Mouse (Mus musculus): Measurements from ENCODE around the gene Marveld1. TPM values are rescaled to one million over a fixed set of nuclear protein-coding genes. Genes with fewer than 3 reads are reported as not detected.

The Marveld1 gene
- total RNA-seq, 2 experiments from 2014 or later: 3.8 to 5.3 TPM

GRCm38 (mm10) chr19:42167489-42167888 is 20.3 kb downstream of the Marveld1 start:
- no peak for ATAC-seq (replicated peaks; ENCODE audit: low FRiP score, poor library complexity, severe bottlenecking)

DNA sequence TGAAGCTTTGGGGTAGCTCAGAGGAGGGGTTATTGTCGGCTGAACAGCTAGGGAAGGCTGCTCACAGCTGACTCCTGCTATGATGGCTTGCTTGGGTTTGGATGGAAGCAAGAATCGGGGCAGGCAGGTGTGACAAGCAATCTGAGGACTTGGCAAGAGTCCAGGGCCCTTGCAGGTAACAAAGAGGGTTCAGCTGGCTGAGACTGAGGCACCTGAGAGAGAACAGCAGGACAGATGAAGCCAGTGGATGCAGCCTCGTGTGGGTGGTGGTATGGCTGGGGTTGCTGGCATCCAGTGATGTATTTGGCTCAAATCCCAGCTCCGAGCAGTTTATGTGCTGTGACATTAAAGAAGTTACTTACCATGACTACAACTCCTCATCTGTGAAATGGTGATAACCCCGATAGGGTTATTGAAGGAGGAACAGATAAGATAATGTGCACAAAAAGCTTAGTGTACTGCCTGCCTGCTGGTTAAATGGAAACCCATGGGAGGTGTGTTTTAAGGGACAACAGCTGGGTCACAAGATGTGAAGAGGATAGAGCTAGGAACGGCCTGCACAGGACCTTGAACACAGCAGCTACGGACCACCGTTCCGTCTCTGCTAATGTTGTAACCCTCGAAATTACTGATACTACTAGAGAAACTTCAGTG is 22.2 kb downstream of the Marveld1 start:
- ATAC-seq (replicated peaks; ENCODE audit: low FRiP score, poor library complexity, severe bottlenecking): no peak

DNA sequence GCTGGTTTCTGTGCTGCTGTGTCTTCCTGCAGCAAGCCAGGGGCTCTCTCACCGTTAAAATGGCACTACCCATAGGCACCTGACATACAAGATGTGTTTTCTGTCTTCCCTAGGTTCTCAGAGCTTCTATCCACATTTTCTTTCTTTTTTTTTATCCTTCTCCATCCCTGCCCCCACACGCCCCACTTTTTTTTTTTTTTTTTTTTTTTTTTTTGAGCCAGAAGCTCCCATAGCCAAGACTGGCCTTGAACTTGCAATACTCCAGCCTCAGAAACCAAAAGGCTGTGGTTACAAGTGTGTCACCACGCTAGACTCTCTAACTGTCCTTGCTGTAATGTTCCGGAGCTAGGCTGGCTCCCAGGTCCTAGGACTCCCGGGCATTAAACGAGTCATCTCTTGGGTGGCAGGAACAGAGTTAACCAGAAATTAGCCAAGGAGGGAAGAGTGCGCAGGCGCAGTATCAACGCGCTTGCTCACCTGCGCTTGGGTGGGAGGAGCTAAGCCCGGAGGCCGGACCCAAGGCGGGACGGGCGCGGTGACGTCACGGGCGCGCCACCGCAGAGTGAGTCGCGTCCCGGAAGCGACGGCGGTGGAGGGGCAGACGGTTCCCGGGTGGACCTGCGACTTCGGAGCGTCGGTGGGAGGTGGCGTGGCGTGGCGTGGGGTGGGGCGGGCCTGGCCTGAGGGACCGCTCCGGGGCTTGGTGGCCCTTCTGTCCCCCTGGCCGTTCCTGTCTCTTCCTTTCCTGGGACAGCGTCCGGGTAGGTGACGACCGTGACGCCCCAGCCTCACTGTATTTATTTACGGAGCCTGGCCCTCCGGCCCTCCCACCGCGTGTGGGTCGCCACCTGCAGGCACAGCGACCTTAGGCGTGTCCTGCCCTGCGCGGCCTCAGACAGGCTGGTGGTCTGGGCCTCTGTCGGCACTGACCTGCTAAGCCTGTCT is 23.1 kb downstream of the Marveld1 start:
- peak; percentile 91 for ATAC-seq (replicated peaks; ENCODE audit: low FRiP score, poor library complexity, severe bottlenecking)

DNA sequence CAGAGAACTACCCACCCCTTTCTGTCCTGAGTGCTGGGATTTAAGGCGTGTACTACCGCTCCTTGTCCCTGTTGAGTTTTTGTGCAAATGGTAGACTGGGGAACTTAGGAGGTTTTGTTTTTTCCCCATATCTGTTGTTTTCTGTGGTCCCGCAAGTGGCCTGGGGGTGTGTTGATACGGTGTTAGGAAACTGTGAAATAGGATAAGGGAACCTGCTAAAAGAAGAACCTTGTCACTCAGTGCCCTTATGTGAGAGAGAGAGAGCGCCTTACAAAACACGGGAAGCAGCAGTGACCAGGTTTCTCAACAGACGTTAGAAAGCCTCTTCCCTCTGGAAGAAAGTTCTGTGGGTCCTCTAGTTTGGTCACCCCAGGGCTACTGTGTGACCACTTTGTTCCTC is 29.6 kb downstream of the Marveld1 start:
- ATAC-seq (replicated peaks; ENCODE audit: low FRiP score, poor library complexity, severe bottlenecking): no peak

- no peak for ATAC-seq (replicated peaks; ENCODE audit: low FRiP score, poor library complexity, severe bottlenecking)
These were observed 30.3 kb downstream of the Marveld1 start for GRCm38 (mm10) chr19:42177461-42177860.

DNA sequence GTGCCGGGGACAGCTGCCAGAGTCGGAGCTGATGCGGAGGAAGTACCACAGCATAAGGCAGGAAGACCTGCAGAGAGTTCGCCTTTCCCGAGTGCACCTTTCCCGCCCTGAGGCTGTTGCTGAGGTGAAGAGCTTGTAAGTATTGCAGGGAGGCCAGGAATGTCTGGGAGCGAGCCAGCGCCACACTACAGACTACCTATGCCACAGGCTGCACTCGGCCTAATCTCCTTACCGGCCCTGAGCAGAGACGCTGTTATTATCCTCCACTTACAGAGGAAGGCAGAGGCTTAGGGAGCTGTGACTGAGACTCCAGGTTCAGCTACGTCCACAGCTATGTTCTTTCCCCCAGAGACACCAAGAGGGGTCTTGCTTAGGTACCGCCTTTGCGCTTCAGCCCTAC is 32.2 kb downstream of the Marveld1 start:
- ATAC-seq (replicated peaks; ENCODE audit: low FRiP score, poor library complexity, severe bottlenecking): no peak

DNA sequence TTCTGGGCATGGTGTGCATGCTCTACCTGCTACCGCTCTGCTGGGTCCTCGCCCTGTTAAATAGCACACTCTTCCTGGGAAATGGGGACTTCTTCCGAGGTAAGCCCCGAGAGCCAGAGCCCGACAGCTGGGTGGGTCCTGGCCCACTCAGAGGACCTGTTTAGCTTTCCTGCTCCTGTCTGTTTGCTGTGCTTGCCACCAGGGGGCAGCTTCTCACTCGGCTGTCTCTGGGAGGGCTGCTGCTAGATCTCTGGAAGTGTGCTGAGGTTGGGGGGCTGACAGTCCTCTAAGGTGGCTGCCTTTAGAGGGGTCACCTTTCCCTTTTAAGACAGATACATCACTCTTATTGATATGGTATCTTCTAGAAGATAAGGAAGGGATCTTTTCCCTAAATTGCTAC is 35.5 kb downstream of the Marveld1 start:
- peak; percentile 48; the same call in 1 of the 2 replicates for ATAC-seq (replicated peaks; ENCODE audit: low FRiP score, poor library complexity, severe bottlenecking)

GRCm38 (mm10) chr19:42189735-42190134 is 42.5 kb downstream of the Marveld1 start:
- no peak for ATAC-seq (replicated peaks; ENCODE audit: low FRiP score, poor library complexity, severe bottlenecking)

GRCm38 (mm10) chr19:42190494-42190893 is 43.3 kb downstream of the Marveld1 start:
- peak; percentile 74 for ATAC-seq (replicated peaks; ENCODE audit: low FRiP score, poor library complexity, severe bottlenecking)

DNA sequence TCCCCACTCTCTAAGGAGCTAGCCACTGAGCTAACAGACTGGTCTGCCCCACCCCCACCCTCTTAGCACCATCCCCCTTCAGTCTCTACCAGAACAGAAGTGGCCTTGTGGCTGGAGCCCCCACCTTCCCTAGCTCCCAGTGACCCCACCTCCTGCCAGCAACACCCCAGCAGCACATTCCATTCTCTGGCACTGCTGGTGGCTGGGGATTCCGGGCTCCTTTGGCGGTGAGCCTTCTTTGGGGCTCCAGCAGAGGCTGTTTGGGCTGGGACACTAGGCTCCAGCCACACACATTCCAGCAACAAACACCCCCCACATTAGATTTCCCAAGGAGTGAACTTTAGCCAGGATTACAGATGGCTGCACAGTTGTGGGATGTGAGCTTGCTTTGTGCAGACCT is 46.1 kb downstream of the Marveld1 start:
- no peak for ATAC-seq (replicated peaks; ENCODE audit: low FRiP score, poor library complexity, severe bottlenecking)

GRCm38 (mm10) chr19:42196378-42196777 is 49.2 kb downstream of the Marveld1 start:
- no peak for ATAC-seq (replicated peaks; ENCODE audit: low FRiP score, poor library complexity, severe bottlenecking)

- no peak for ATAC-seq (replicated peaks; ENCODE audit: low FRiP score, poor library complexity, severe bottlenecking)
These were observed 49.9 kb downstream of the Marveld1 start for GRCm38 (mm10) chr19:42197066-42197465.

- ATAC-seq (replicated peaks; ENCODE audit: low FRiP score, poor library complexity, severe bottlenecking): no peak
These were observed 50.8 kb downstream of the Marveld1 start for GRCm38 (mm10) chr19:42198026-42198425.

Other genes starting within 250 kb of the Marveld1 start
- gene Pgam1, start 235.5 kb upstream of the Marveld1 start, total RNA-seq (2015; ENCODE audit: low replicate concordance): 154 and 190 TPM in 2 replicates
- gene Pgam1, start 235.5 kb upstream of the Marveld1 start, total RNA-seq (2017; ENCODE audit: low replicate concordance): 58.1 and 69.4 TPM in 2 replicates
- gene Exosc1, start 214.0 kb upstream of the Marveld1 start, total RNA-seq (2015; ENCODE audit: low replicate concordance): 14.0 and 14.6 TPM in 2 replicates
- gene Exosc1, start 214.0 kb upstream of the Marveld1 start, total RNA-seq (2017; ENCODE audit: low replicate concordance): 12.8 and 14.1 TPM in 2 replicates
- 20.2 and 22.6 TPM in 2 replicates for gene Zdhhc16, start 213.9 kb upstream of the Marveld1 start, total RNA-seq (2015; ENCODE audit: low replicate concordance)
- gene Zdhhc16, start 213.9 kb upstream of the Marveld1 start, total RNA-seq (2017; ENCODE audit: low replicate concordance): 6.4 and 19.0 TPM in 2 replicates
- gene Mms19, start 166.2 kb upstream of the Marveld1 start, total RNA-seq (2015; ENCODE audit: low replicate concordance): 10.0 and 27.0 TPM in 2 replicates
- 3.5 and 13.9 TPM in 2 replicates for gene Mms19, start 166.2 kb upstream of the Marveld1 start, total RNA-seq (2017; ENCODE audit: low replicate concordance)
- 1.9 and 3.7 TPM in 2 replicates for gene Ubtd1, start 165.6 kb upstream of the Marveld1 start, total RNA-seq (2015; ENCODE audit: low replicate concordance)
- gene Ubtd1, start 165.6 kb upstream of the Marveld1 start, total RNA-seq (2017; ENCODE audit: low replicate concordance): 2.4 and 3.7 TPM in 2 replicates
- gene Ankrd2, start 111.4 kb upstream of the Marveld1 start, total RNA-seq (2015; ENCODE audit: low replicate concordance): not detected in 2 replicates
- not detected in 2 replicates for gene Ankrd2, start 111.4 kb upstream of the Marveld1 start, total RNA-seq (2017; ENCODE audit: low replicate concordance)
- gene Hoga1, start 101.8 kb upstream of the Marveld1 start, total RNA-seq (2015; ENCODE audit: low replicate concordance): 0.63 TPM in 1 of 2 replicates, not detected in the other
- gene Hoga1, start 101.8 kb upstream of the Marveld1 start, total RNA-seq (2017; ENCODE audit: low replicate concordance): not detected in 2 replicates
- gene 4933411K16Rik, start 95.2 kb upstream of the Marveld1 start, total RNA-seq (2015; ENCODE audit: low replicate concordance): not detected in 2 replicates
- 0.42 TPM in 1 of 2 replicates, not detected in the other for gene 4933411K16Rik, start 95.2 kb upstream of the Marveld1 start, total RNA-seq (2017; ENCODE audit: low replicate concordance)
- not detected in 2 replicates for gene Morn4, start 61.0 kb upstream of the Marveld1 start, total RNA-seq (2015; ENCODE audit: low replicate concordance)
- gene Morn4, start 61.0 kb upstream of the Marveld1 start, total RNA-seq (2017; ENCODE audit: low replicate concordance): not detected in 2 replicates
- gene Pi4k2a, start 56.9 kb upstream of the Marveld1 start, total RNA-seq (2015; ENCODE audit: low replicate concordance): 4.0 TPM in 2 replicates
- 3.4 and 6.6 TPM in 2 replicates for gene Pi4k2a, start 56.9 kb upstream of the Marveld1 start, total RNA-seq (2017; ENCODE audit: low replicate concordance)
- gene Avpi1, start 18.3 kb upstream of the Marveld1 start, total RNA-seq (2015; ENCODE audit: low replicate concordance): 5.2 TPM in 1 of 2 replicates, not detected in the other
- gene Avpi1, start 18.3 kb upstream of the Marveld1 start, total RNA-seq (2017; ENCODE audit: low replicate concordance): 0.34 TPM in 1 of 2 replicates, not detected in the other
- gene Zfyve27, start 16.6 kb downstream of the Marveld1 start, total RNA-seq (2015; ENCODE audit: low replicate concordance): 3.8 and 8.1 TPM in 2 replicates
- gene Zfyve27, start 16.6 kb downstream of the Marveld1 start, total RNA-seq (2017; ENCODE audit: low replicate concordance): 12.0 and 22.6 TPM in 2 replicates
- gene Sfrp5, start 54.9 kb downstream of the Marveld1 start, total RNA-seq (2015; ENCODE audit: low replicate concordance): not detected in 2 replicates
- not detected in 2 replicates for gene Sfrp5, start 54.9 kb downstream of the Marveld1 start, total RNA-seq (2017; ENCODE audit: low replicate concordance)
- gene Golga7b, start 100.2 kb downstream of the Marveld1 start, total RNA-seq (2015; ENCODE audit: low replicate concordance): not detected in 2 replicates
- not detected in 2 replicates for gene Golga7b, start 100.2 kb downstream of the Marveld1 start, total RNA-seq (2017; ENCODE audit: low replicate concordance)